Mouse (Mus musculus) CH12.LX (cell line): ENCODE measurements around the gene Anks1b. TPM values are rescaled to one million over a fixed set of nuclear protein-coding genes. Genes with fewer than 3 reads are reported as not detected.

Experiments
- DNase-seq: peaks from one replicate; pipeline ENCODE4 v3.0.0-alpha.2; 2013; ENCODE audit errors: extremely low read depth
- H3K27ac ChIP-seq: 2 replicates; pipeline ENCODE4 v1.5.1; 2012; ENCODE audit warnings: low read depth, mild to moderate bottlenecking, control low read depth, moderate library complexity; ENCODE audit not compliant: insufficient read depth
- H3K27me3 ChIP-seq: replicated peaks from 2 replicates; pipeline ENCODE3; 2012; ENCODE audit warnings: inconsistent platforms
- H3K36me3 ChIP-seq, 2 experiments: replicated peaks in 1 of 2; 2 replicates each; pipeline versions ENCODE3 to v1.6.1; 2012; ENCODE audit warnings: inconsistent platforms in 1 of 2, low read length in 1 of 2, mild to moderate bottlenecking in 1 of 2, mixed read lengths in 1 of 2, moderate library complexity in 1 of 2; ENCODE audit not compliant: control insufficient read depth in 1 of 2, insufficient read depth in 1 of 2
- H3K4me1 ChIP-seq, 2 experiments: 2 replicates each; pipeline ENCODE4 v1.6.1; 2012; ENCODE audit warnings: inconsistent platforms in 1 of 2, moderate library complexity in 1 of 2; ENCODE audit not compliant: insufficient read depth in 2 of 2, control insufficient read depth in 1 of 2
- H3K4me2 ChIP-seq: 2 replicates; pipeline ENCODE4 v1.6.1; 2012; ENCODE audit warnings: low read depth, mild to moderate bottlenecking, control low read depth; ENCODE audit not compliant: poor library complexity, insufficient read depth, severe bottlenecking
- H3K4me3 ChIP-seq, 3 experiments: fragments of 150-350 bp in 1 of 3; sonication (generic) in 1 of 3; replicated peaks in 1 of 3; 2 replicates each; pipeline versions ENCODE3 to v1.5.1; 2011 to 2012; ENCODE audit warnings: low read depth in 2 of 3, low read length in 2 of 3, mild to moderate bottlenecking in 2 of 3, moderate library complexity in 2 of 3, control low read depth in 1 of 3, improper control_type of control experiment in 1 of 3, inconsistent platforms in 1 of 3, mixed read lengths in 1 of 3; ENCODE audit not compliant: poor library complexity in 1 of 3
- H3K79me2 ChIP-seq: replicated peaks from 2 replicates; pipeline ENCODE4 v1.6.1; 2012; ENCODE audit warnings: mild to moderate bottlenecking, moderate library complexity; ENCODE audit not compliant: control insufficient read depth, poor library complexity, insufficient read depth, severe bottlenecking; ENCODE audit errors: extremely low read depth
- H3K9ac ChIP-seq: 2 replicates; pipeline ENCODE4 v1.6.1; 2012; ENCODE audit warnings: low read depth, mild to moderate bottlenecking, control low read depth, moderate library complexity; ENCODE audit not compliant: insufficient read depth
- H3K9me3 ChIP-seq: replicated peaks from 2 replicates; pipeline ENCODE3; 2012; ENCODE audit warnings: low read length, inconsistent platforms, mixed read lengths
- CTCF ChIP-seq, 2 experiments: IDR thresholded peaks in 1 of 2; conservative IDR thresholded peaks in 1 of 2; 2 replicates each; pipeline ENCODE4 v1.5.1; 2011 to 2012; ENCODE audit warnings: low read depth in 2 of 2, low read length in 2 of 2, improper control_type of control experiment in 1 of 2, inconsistent platforms in 1 of 2, mild to moderate bottlenecking in 1 of 2, moderate library complexity in 1 of 2
- E2F4 ChIP-seq: IDR thresholded peaks from 2 replicates; pipeline ENCODE4 v1.6.1; 2011; ENCODE audit warnings: low read depth, low read length, improper control_type of control experiment; ENCODE audit not compliant: insufficient replicate concordance
- ELF1 ChIP-seq: IDR thresholded peaks from 2 replicates; pipeline ENCODE4 v1.6.1; 2014; ENCODE audit warnings: low read depth, mild to moderate bottlenecking, inconsistent platforms, low read length, improper control_type of control experiment
- EP300 ChIP-seq: IDR thresholded peaks from 2 replicates; pipeline ENCODE4 v1.6.1; 2011; ENCODE audit warnings: low read length, improper control_type of control experiment
- ETS1 ChIP-seq: conservative IDR thresholded peaks from 2 replicates; pipeline ENCODE4 v1.6.1; 2012; ENCODE audit warnings: low read depth, mild to moderate bottlenecking, inconsistent platforms, low read length, improper control_type of control experiment, moderate library complexity
- HCFC1 ChIP-seq: IDR thresholded peaks from 2 replicates; pipeline ENCODE4 v1.6.1; 2012; ENCODE audit warnings: low read depth, mild to moderate bottlenecking, inconsistent platforms, low read length, improper control_type of control experiment
- IRF4 ChIP-seq: IDR thresholded peaks from 2 replicates; pipeline ENCODE4 v1.6.1; 2014; ENCODE audit warnings: low read depth, mild to moderate bottlenecking, inconsistent platforms, low read length, improper control_type of control experiment
- JUN ChIP-seq: IDR thresholded peaks from 2 replicates; pipeline ENCODE4 v1.6.1; 2011; ENCODE audit warnings: low read depth, mild to moderate bottlenecking, low read length, improper control_type of control experiment, moderate library complexity; ENCODE audit not compliant: insufficient read depth
- KAT2A ChIP-seq: IDR thresholded peaks from 2 replicates; pipeline ENCODE4 v1.6.1; 2012; ENCODE audit warnings: low read length, improper control_type of control experiment, inconsistent platforms; ENCODE audit not compliant: insufficient replicate concordance
- MAFK ChIP-seq: IDR thresholded peaks from 2 replicates; pipeline ENCODE4 v1.6.1; 2011; ENCODE audit warnings: low read length, improper control_type of control experiment; ENCODE audit not compliant: insufficient replicate concordance
- MYC ChIP-seq: IDR thresholded peaks from 2 replicates; pipeline ENCODE4 v1.6.1; 2011; ENCODE audit warnings: low read depth, mild to moderate bottlenecking, improper control_type of control experiment, low read length
- NELFE ChIP-seq: IDR thresholded peaks from 2 replicates; pipeline ENCODE4 v1.6.1; 2011; ENCODE audit warnings: low read depth, low read length, improper control_type of control experiment
- PAX5 ChIP-seq: IDR thresholded peaks from 2 replicates; pipeline ENCODE4 v1.6.1; 2012; ENCODE audit warnings: low read length, inconsistent platforms, mixed read lengths
- POLR2A ChIP-seq: IDR thresholded peaks from 2 replicates; pipeline ENCODE4 v1.6.1; 2011; ENCODE audit warnings: low read depth, mild to moderate bottlenecking, improper control_type of control experiment, low read length
- POLR2AphosphoS2 ChIP-seq: IDR thresholded peaks from 2 replicates; pipeline ENCODE4 v1.6.1; 2011; ENCODE audit warnings: low read depth, low read length, improper control_type of control experiment
- RAD21 ChIP-seq: IDR thresholded peaks from 2 replicates; pipeline ENCODE4 v1.6.1; 2011; ENCODE audit warnings: low read depth, mild to moderate bottlenecking, low read length, improper control_type of control experiment, moderate library complexity
- SIN3A ChIP-seq: IDR thresholded peaks from 2 replicates; pipeline ENCODE4 v1.6.1; 2012; ENCODE audit warnings: low read length, improper control_type of control experiment, inconsistent platforms
- SMC3 ChIP-seq: IDR thresholded peaks from 2 replicates; pipeline ENCODE4 v1.6.1; 2011; ENCODE audit warnings: low read depth, low read length, improper control_type of control experiment
- TBP ChIP-seq: conservative IDR thresholded peaks from 2 replicates; pipeline ENCODE4 v1.6.1; 2011; ENCODE audit warnings: low read depth, low read length, improper control_type of control experiment
- TCF12 ChIP-seq: IDR thresholded peaks from 2 replicates; pipeline ENCODE4 v1.6.1; 2014; ENCODE audit warnings: low read depth, mild to moderate bottlenecking, inconsistent platforms, low read length, improper control_type of control experiment
- UBTF ChIP-seq: IDR thresholded peaks from 2 replicates; pipeline ENCODE4 v1.6.1; 2012; ENCODE audit warnings: low read depth, mild to moderate bottlenecking, inconsistent platforms, low read length, improper control_type of control experiment, moderate library complexity
- ZKSCAN1 ChIP-seq: IDR thresholded peaks from 2 replicates; pipeline ENCODE4 v1.6.1; 2012; ENCODE audit warnings: low read depth, inconsistent platforms, low read length, improper control_type of control experiment, borderline replicate concordance
- dilution Hi-C: fragments of 300-500 bp; cut with MboI; formaldehyde crosslinking; loops from 2 replicates; pipeline ENCODE4 v1.14.3; 2020; ENCODE audit warnings: low sequenced_read_pairs; ENCODE audit not compliant: extremely low pct_unique_long_range_greater_than_20kb, extremely low pct_ligation_motif_present
- in situ Hi-C: fragments of 300-500 bp; cut with MboI; formaldehyde crosslinking; loops from 3 replicates; pipeline ENCODE4 v1.14.3; 2019; ENCODE audit warnings: low sequenced_read_pairs, low pct_ligation_motif_present, low pct_unique_long_range_greater_than_20kb, mixed read lengths
- polyA plus RNA-seq: library from polyadenylated mRNA; unstranded; fragments of >175 nt; gene quantifications from 2 replicates; pipeline ENCODE4 v1.2.1, GENCODE M21; 2012; ENCODE audit warnings: low read depth; ENCODE audit not compliant: insufficient read length
- total RNA-seq, 2 experiments: library from RNA; depleted of rRNA; stranded (reverse); fragments of 300-350 nt in 1 of 2; fragments of >200 nt in 1 of 2; gene quantifications; 2 replicates each; pipeline ENCODE4 v1.2.3; 2012 to 2014

Gene Anks1b
- total and polyA plus RNA-seq, 3 experiments = 0.17 TPM; not detected in 2

DNA sequence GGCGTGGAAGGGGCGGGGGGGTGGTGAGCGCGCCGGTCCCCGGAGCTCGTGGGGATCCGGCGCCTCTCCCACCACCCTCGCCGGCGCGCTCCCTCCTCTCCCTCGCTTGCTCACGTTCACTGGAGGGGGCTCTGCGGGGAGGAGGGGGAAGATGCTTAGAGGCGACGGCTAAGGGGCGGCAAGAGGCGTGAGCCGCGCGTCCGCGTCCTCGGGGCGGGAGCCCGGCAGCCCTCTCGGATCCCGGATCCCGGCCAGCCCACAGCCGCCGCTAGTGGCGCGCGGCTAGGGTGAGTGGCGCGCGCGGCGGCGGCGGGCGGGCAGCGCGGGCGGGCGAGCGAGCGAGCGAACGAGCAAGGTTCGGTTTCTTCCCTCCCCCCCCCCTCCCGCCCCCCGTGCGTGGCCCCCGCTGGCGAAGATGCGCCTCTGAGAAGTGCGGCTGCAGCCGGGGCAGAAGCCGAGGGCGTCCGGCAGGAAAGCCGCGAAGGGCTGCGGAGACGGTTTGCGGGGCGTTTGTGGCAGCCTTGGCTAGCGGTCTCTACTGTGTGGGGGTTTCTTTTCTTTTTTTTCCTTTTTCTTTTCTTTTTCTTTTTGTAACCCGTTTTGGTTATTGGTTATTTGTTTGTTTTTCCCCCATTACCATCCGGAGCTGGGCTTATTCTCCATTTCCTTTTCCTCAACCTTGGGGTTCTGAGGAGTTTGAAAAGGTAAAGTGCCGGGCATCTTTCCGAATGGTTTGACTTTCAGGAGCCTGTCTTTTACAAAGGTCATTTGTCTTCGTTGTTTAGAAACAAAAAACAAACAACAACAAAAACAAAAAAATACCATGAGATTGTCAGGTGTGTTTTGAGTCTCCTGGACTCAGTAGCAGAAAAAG is 956.3 kb downstream of the Anks1b start:
- in situ Hi-C loops (no loop called here), dilution Hi-C loops (no loop called here)
- no peaks in the 10 kb centered on the region for H3K79me2 ChIP-seq
- no peak for TF ChIP-seq SMC3
- no peak for TF ChIP-seq MYC
- no peak for TF ChIP-seq CTCF (conservative IDR thresholded peaks at IDR 0.05 in 1 of 2, IDR thresholded peaks at IDR 0.05 in 1 of 2; ENCODE audit: low read depth in 2 of 2, low read length in 2 of 2)
- TF ChIP-seq HCFC1 = no peak
- TF ChIP-seq UBTF = no peak
- TF ChIP-seq POLR2A = no peak
- peaks cover 5% of the 10 kb centered on the region for H3K9me3 ChIP-seq
- H3K4me2 ChIP-seq = no peak overlapping the region
- peaks cover 0 to 5% of the 10 kb centered on the region in 2 experiments; a peak in 1 of 4 replicates for H3K4me1 ChIP-seq
- H3K9ac ChIP-seq = no peak overlapping the region
- DNase-seq = no peak
- H3K36me3 ChIP-seq = no peaks in the 10 kb centered on the region
- no peak overlapping the region for H3K4me3 ChIP-seq
- H3K27me3 ChIP-seq = no peaks in the 10 kb centered on the region
- H3K27ac ChIP-seq = no peak overlapping the region

DNA sequence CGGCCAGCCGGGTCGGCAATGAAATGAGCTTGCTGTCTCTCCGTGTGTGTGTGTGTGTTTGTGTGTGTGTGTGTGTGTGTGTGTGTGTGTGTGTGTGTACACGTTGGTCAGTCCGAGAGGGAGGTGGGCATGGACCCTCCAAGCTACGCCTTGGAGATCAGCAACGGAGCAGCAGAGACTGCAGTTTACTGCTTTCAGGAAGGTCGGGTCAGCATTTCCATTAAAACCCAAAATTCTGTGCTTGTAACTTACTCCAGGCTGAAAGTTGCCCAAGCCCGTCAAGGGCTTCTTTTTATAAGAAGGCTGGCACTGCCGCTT is 956.9 kb downstream of the Anks1b start:
- no peaks in the 10 kb centered on the region for H3K27me3 ChIP-seq
- TF ChIP-seq MAFK (no peak), ELF1 (no peak), SIN3A (no peak), IRF4 (no peak), TBP (no peak), E2F4 (no peak), EP300 (no peak), NELFE (no peak), TCF12 (no peak), PAX5 (no peak), ETS1 (no peak), RAD21 (no peak), ZKSCAN1 (no peak), KAT2A (no peak), JUN (no peak), POLR2AphosphoS2 (no peak)
- in situ Hi-C loops (no loop called here), dilution Hi-C loops (no loop called here)
- H3K9ac ChIP-seq = no peak overlapping the region
- DNase-seq = no peak
- H3K4me1 ChIP-seq = peaks cover 0 to 5% of the 10 kb centered on the region in 2 experiments; a peak in 1 of 4 replicates
- no peaks in the 10 kb centered on the region for H3K36me3 ChIP-seq
- H3K9me3 ChIP-seq = peaks cover 5% of the 10 kb centered on the region
- no peak overlapping the region for H3K4me3 ChIP-seq
- no peaks in the 10 kb centered on the region for H3K79me2 ChIP-seq
- no peak overlapping the region for H3K27ac ChIP-seq
- H3K4me2 ChIP-seq = no peak overlapping the region
